Comparison of ENCODE assay signal across 12 mouse cellular contexts in the genomic region with DNA sequence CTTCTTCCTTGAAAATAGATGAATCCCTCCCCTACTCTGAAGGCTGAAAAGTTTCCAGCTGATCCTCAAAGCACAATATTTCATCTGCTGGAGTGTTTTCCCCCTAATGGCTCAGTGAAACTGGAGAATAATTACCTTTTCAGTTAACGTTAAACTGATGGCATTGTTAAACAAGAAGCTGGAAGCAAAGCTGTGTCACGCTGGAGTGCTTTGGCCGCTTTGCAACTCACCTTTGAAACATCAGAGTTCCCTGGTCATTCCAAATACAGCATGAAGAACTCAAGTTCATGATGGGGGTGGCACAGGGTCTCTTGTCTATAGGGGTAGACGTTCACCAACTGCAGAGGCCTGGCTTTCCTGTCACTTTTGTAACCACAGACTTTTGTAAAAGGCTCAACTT.
"Had no signal": no experiment of that assay in that cellular context is flagged by ENCODE, and none has a peak within 500 bp of the region (broad histone marks: within the 10 kb centered on the region; RNA-seq: fewer than 3 reads in every experiment).

No protein-coding gene starts in this region.

- H3K27me3 ChIP-seq: limb, embryonic 15.5 days; liver, embryonic 12.5 days; midbrain, embryonic 12.5 days had no signal

- DNase-seq: layer of hippocampus, adult 9-11 months; layer of hippocampus, postnatal 36 days; lung, embryonic 14.5 days; lung, postnatal 10 days; right cerebral cortex, adult 18-20 months; right cerebral cortex, postnatal 25 days; thymus, postnatal 4 days had no signal

- H3K4me2 ChIP-seq: limb, embryonic 15.5 days; liver, embryonic 12.5 days; lung, embryonic 14.5 days; midbrain, embryonic 12.5 days had no signal

- H3K4me1 ChIP-seq: limb, embryonic 15.5 days; liver, embryonic 12.5 days; midbrain, embryonic 12.5 days had no signal

- H3K36me3 ChIP-seq: limb, embryonic 15.5 days; liver, embryonic 12.5 days; midbrain, embryonic 12.5 days had no signal

- H3K27ac ChIP-seq: limb, embryonic 15.5 days; liver, embryonic 12.5 days; midbrain, embryonic 12.5 days had no signal

- H3K4me3 ChIP-seq: limb, embryonic 15.5 days; liver, embryonic 12.5 days; midbrain, embryonic 12.5 days had no signal

- ATAC-seq: intestine, embryonic 16.5 days; liver, embryonic 12.5 days; midbrain, embryonic 16.5 days had no signal

- H3K9ac ChIP-seq: limb, embryonic 15.5 days; liver, embryonic 12.5 days; lung, embryonic 14.5 days; midbrain, embryonic 12.5 days had no signal

- H3K9me3 ChIP-seq: limb, embryonic 15.5 days; liver, embryonic 12.5 days; midbrain, embryonic 12.5 days had no signal
